Mouse (Mus musculus) forebrain, embryonic 13.5 days (tissue): Measurements from ENCODE around the gene Lamc1. TPM values are rescaled to one million over a fixed set of nuclear protein-coding genes. Genes with fewer than 3 reads are reported as not detected.

ENCODE experiments used
- ATAC-seq: fragments of 200-750 bp; cut with Nextera tagmentation; 2 replicates; pipeline ENCODE4 v1.8.0; 2017
- H3K27ac ChIP-seq: fragments of 300-500 bp; sonication (generic); 2 replicates; pipeline ENCODE4 v1.5.1; 2015; ENCODE audit warnings: inconsistent platforms, mild to moderate bottlenecking, moderate library complexity
- H3K27me3 ChIP-seq: fragments of 300-500 bp; sonication (generic); 2 replicates; pipeline ENCODE4 v1.6.1; 2015; ENCODE audit warnings: mild to moderate bottlenecking, inconsistent platforms
- H3K36me3 ChIP-seq: fragments of 300-500 bp; sonication (generic); 2 replicates; pipeline ENCODE4 v1.6.1; 2015; ENCODE audit warnings: mild to moderate bottlenecking, inconsistent platforms; ENCODE audit not compliant: poor library complexity, severe bottlenecking
- H3K4me1 ChIP-seq: fragments of 300-500 bp; sonication (generic); 2 replicates; pipeline ENCODE4 v1.6.1; 2015; ENCODE audit warnings: inconsistent platforms
- H3K4me2 ChIP-seq: fragments of 300-500 bp; sonication (generic); 2 replicates; pipeline ENCODE4 v1.6.1; 2015; ENCODE audit warnings: inconsistent platforms, mild to moderate bottlenecking, moderate library complexity
- H3K4me3 ChIP-seq: fragments of 300-500 bp; sonication (generic); 2 replicates; pipeline ENCODE4 v1.5.1; 2015; ENCODE audit warnings: mild to moderate bottlenecking, inconsistent platforms
- H3K9ac ChIP-seq: fragments of 300-500 bp; sonication (generic); 2 replicates; pipeline ENCODE4 v1.6.1; 2015; ENCODE audit warnings: mild to moderate bottlenecking, inconsistent platforms
- H3K9me3 ChIP-seq: fragments of 300-500 bp; sonication (generic); replicated peaks from 2 replicates; pipeline ENCODE4 v1.6.1; 2016; ENCODE audit warnings: inconsistent platforms
- WGBS: fragments of 180-500 bp; shearing (Covaris S2); methylation state at CpG from one replicate; pipeline ENCODE4 v1.1.7; 2015; 5-methylcytosine and 5-hydroxymethylcytosine counted together
- polyA plus RNA-seq: library from polyadenylated mRNA; unstranded; fragments of >200 nt; fragmentation: Nextera tagmentation; extraction: Ambion mirVana; gene quantifications from 2 replicates; pipeline ENCODE4 v1.2.1, GENCODE M21; 2015

Gene Lamc1
- polyA plus RNA-seq: 11.8 and 12.8 TPM in 2 replicates

GRCm38 (mm10) chr1:153332444-153333295 is at the start of gene Lamc1:
Lamc1 (minus strand) TSS chr1:153332786.
- H3K4me3 ChIP-seq: peak within 1 kb of the TSS; percentile 88
- H3K4me1 ChIP-seq: peaks cover 29% of the 10 kb centered on the region
- ATAC-seq: peak; percentile 91
- H3K27ac ChIP-seq: peak within 1 kb of the TSS; percentile 84
- WGBS: under 1% methylated on average over 75 of the region's 85 CpGs
- no peaks in the 10 kb centered on the region for H3K27me3 ChIP-seq
- H3K36me3 ChIP-seq: no peaks in the 10 kb centered on the region
- H3K9ac ChIP-seq: peak within 1 kb of the TSS; percentile 91
- H3K4me2 ChIP-seq: peak within 1 kb of the TSS; percentile 98
- no peaks in the 10 kb centered on the region for H3K9me3 ChIP-seq

- no peak overlapping the region for H3K4me2 ChIP-seq
- no peak overlapping the region for H3K9ac ChIP-seq
- no peaks in the 10 kb centered on the region for H3K27me3 ChIP-seq
- H3K36me3 ChIP-seq: no peaks in the 10 kb centered on the region
- no peak overlapping the region for H3K27ac ChIP-seq
- H3K4me1 ChIP-seq: no peaks in the 10 kb centered on the region
- WGBS: 96% methylated on average over 9 of the region's 9 CpGs
- no peaks in the 10 kb centered on the region for H3K9me3 ChIP-seq
- ATAC-seq: no peak
- H3K4me3 ChIP-seq: no peak overlapping the region
These were observed 48.2 kb upstream of the Lamc1 start for GRCm38 (mm10) chr1:153380746-153381282.

- 89% methylated on average over 5 of the region's 5 CpGs for WGBS
- no peaks in the 10 kb centered on the region for H3K36me3 ChIP-seq
These were observed 47.2 kb upstream of the Lamc1 start for GRCm38 (mm10) chr1:153379832-153380231.

GRCm38 (mm10) chr1:153378587-153378986 is 46.0 kb upstream of the Lamc1 start:
- Histone ChIP-seq H3K4me1 (no peaks in the 10 kb centered on the region), H3K4me3 (no peak overlapping the region), H3K9ac (no peak overlapping the region), H3K27me3 (no peaks in the 10 kb centered on the region), H3K36me3 (no peaks in the 10 kb centered on the region), H3K9me3 (no peaks in the 10 kb centered on the region), H3K27ac (no peak overlapping the region), H3K4me2 (no peak overlapping the region)
- no peak for ATAC-seq
- WGBS: 47% methylated on average over 6 of the region's 6 CpGs

More at GRCm38 (mm10) chr1:153379832-153380231, 47.2 kb upstream of the Lamc1 start:
- Histone ChIP-seq H3K9ac (no peak overlapping the region), H3K9me3 (no peaks in the 10 kb centered on the region), H3K4me2 (no peak overlapping the region), H3K4me3 (no peak overlapping the region), H3K27me3 (no peaks in the 10 kb centered on the region), H3K27ac (no peak overlapping the region), H3K4me1 (no peaks in the 10 kb centered on the region)
- ATAC-seq: no peak

GRCm38 (mm10) chr1:153376446-153376845 is 43.9 kb upstream of the Lamc1 start:
- no peaks in the 10 kb centered on the region for H3K9me3 ChIP-seq
- no peak overlapping the region for H3K4me3 ChIP-seq
- WGBS: 22% methylated on average over 6 of the region's 6 CpGs
- H3K27ac ChIP-seq: no peak overlapping the region
- no peak overlapping the region for H3K9ac ChIP-seq
- H3K27me3 ChIP-seq: no peaks in the 10 kb centered on the region
- H3K4me1 ChIP-seq: no peaks in the 10 kb centered on the region
- no peaks in the 10 kb centered on the region for H3K36me3 ChIP-seq
- H3K4me2 ChIP-seq: no peak overlapping the region
- ATAC-seq: no peak

GRCm38 (mm10) chr1:153374136-153374535 is 41.5 kb upstream of the Lamc1 start:
- H3K27me3 ChIP-seq: no peaks in the 10 kb centered on the region
- ATAC-seq: no peak
- H3K36me3 ChIP-seq: no peaks in the 10 kb centered on the region
- WGBS: 86% methylated on average over 4 of the region's 4 CpGs
- H3K9ac ChIP-seq: no peak overlapping the region
- H3K4me3 ChIP-seq: no peak overlapping the region
- no peak overlapping the region for H3K27ac ChIP-seq
- H3K9me3 ChIP-seq: no peaks in the 10 kb centered on the region
- no peak overlapping the region for H3K4me2 ChIP-seq
- H3K4me1 ChIP-seq: no peaks in the 10 kb centered on the region

- ATAC-seq: no peak
- H3K4me3 ChIP-seq: no peak overlapping the region
- H3K9ac ChIP-seq: no peak overlapping the region
- no peak overlapping the region for H3K27ac ChIP-seq
- no peaks in the 10 kb centered on the region for H3K9me3 ChIP-seq
- H3K4me2 ChIP-seq: no peak overlapping the region
- 91% methylated on average over 3 of the region's 3 CpGs for WGBS
- no peaks in the 10 kb centered on the region for H3K36me3 ChIP-seq
- H3K4me1 ChIP-seq: no peaks in the 10 kb centered on the region
- H3K27me3 ChIP-seq: no peaks in the 10 kb centered on the region
These were observed 39.3 kb upstream of the Lamc1 start for GRCm38 (mm10) chr1:153371846-153372245.

GRCm38 (mm10) chr1:153369011-153369410 is 36.4 kb upstream of the Lamc1 start:
- Histone ChIP-seq H3K4me3 (no peak overlapping the region), H3K9me3 (no peaks in the 10 kb centered on the region), H3K4me1 (no peaks in the 10 kb centered on the region), H3K9ac (no peak overlapping the region), H3K36me3 (no peaks in the 10 kb centered on the region), H3K27ac (no peak overlapping the region), H3K4me2 (no peak overlapping the region), H3K27me3 (no peaks in the 10 kb centered on the region)
- no peak for ATAC-seq
- WGBS: 79% methylated on average over 6 of the region's 6 CpGs

GRCm38 (mm10) chr1:153367048-153367447 is 34.5 kb upstream of the Lamc1 start:
- Histone ChIP-seq H3K9me3 (no peaks in the 10 kb centered on the region), H3K27me3 (no peaks in the 10 kb centered on the region), H3K4me2 (no peak overlapping the region), H3K27ac (no peak overlapping the region), H3K9ac (no peak overlapping the region), H3K4me3 (no peak overlapping the region), H3K36me3 (no peaks in the 10 kb centered on the region), H3K4me1 (no peaks in the 10 kb centered on the region)
- no peak for ATAC-seq
- 73% methylated on average over 5 of the region's 5 CpGs for WGBS

GRCm38 (mm10) chr1:153361926-153362325 is 29.3 kb upstream of the Lamc1 start:
- no peaks in the 10 kb centered on the region for H3K9me3 ChIP-seq
- no peaks in the 10 kb centered on the region for H3K27me3 ChIP-seq
- no peaks in the 10 kb centered on the region for H3K4me1 ChIP-seq
- 79% methylated on average over 4 of the region's 4 CpGs for WGBS
- no peak overlapping the region for H3K4me2 ChIP-seq
- H3K9ac ChIP-seq: no peak overlapping the region
- H3K27ac ChIP-seq: no peak overlapping the region
- no peak for ATAC-seq
- no peaks in the 10 kb centered on the region for H3K36me3 ChIP-seq
- no peak overlapping the region for H3K4me3 ChIP-seq

- no peak overlapping the region for H3K4me3 ChIP-seq
- no peaks in the 10 kb centered on the region for H3K9me3 ChIP-seq
- no peaks in the 10 kb centered on the region for H3K36me3 ChIP-seq
- no peak overlapping the region for H3K4me2 ChIP-seq
- no peaks in the 10 kb centered on the region for H3K4me1 ChIP-seq
- H3K27me3 ChIP-seq: no peaks in the 10 kb centered on the region
- H3K9ac ChIP-seq: no peak overlapping the region
- H3K27ac ChIP-seq: no peak overlapping the region
- WGBS: 50% methylated on average over 3 of the region's 3 CpGs
- no peak for ATAC-seq
These were observed 28.0 kb upstream of the Lamc1 start for GRCm38 (mm10) chr1:153360556-153360955.

GRCm38 (mm10) chr1:153357218-153357617 is 24.6 kb upstream of the Lamc1 start:
- WGBS: 81% methylated on average over 1 of the region's 1 CpGs

More at GRCm38 (mm10) chr1:153357218-153357617, 24.6 kb upstream of the Lamc1 start:
- no peak for ATAC-seq
- Histone ChIP-seq H3K9me3 (no peaks in the 10 kb centered on the region), H3K4me3 (no peak overlapping the region), H3K27ac (no peak overlapping the region), H3K4me1 (no peaks in the 10 kb centered on the region), H3K4me2 (no peak overlapping the region), H3K9ac (no peak overlapping the region), H3K27me3 (no peaks in the 10 kb centered on the region), H3K36me3 (no peaks in the 10 kb centered on the region)
